In genomic region chr6:121054340-121054739, GRCm38 (mm10) we compare ENCODE assay signal across 15 mouse cellular contexts.
DNase-seq lines count a peak whose midpoint lies in the region; ATAC-seq lines count a peak whose summit lies in the region.
"Had no signal": no experiment of that assay in that cellular context is flagged by ENCODE, and none has a peak within 500 bp of the region (broad histone marks: within the 10 kb centered on the region; RNA-seq: fewer than 3 reads in every experiment).

No protein-coding gene starts in this region.

- no peak overlapping the region for H3K4me3 ChIP-seq in heart, embryonic 10.5 days
- no peak overlapping the region for H3K4me3 ChIP-seq in kidney, embryonic 14.5 days (ENCODE audit: low read length)
- H3K4me3 ChIP-seq: forebrain, embryonic 13.5 days; hindbrain, embryonic 10.5 days; limb, embryonic 10.5 days; liver, embryonic 15.5 days had no signal

- H3K36me3 ChIP-seq in heart, embryonic 10.5 days, result no peaks in the 10 kb centered on the region
- H3K36me3 ChIP-seq in kidney, embryonic 14.5 days (ENCODE audit: control insufficient read depth, insufficient read depth, low read length), result no peaks in the 10 kb centered on the region
- H3K36me3 ChIP-seq: hindbrain, embryonic 10.5 days; limb, embryonic 10.5 days; liver, embryonic 15.5 days had no signal

- no peaks in the 10 kb centered on the region for H3K27me3 ChIP-seq in heart, embryonic 10.5 days (ENCODE audit: insufficient read depth, poor library complexity, severe bottlenecking)
- H3K27me3 ChIP-seq in kidney, embryonic 14.5 days (ENCODE audit: control insufficient read depth, insufficient read depth, low read length), result no peaks in the 10 kb centered on the region
- H3K27me3 ChIP-seq: forebrain, embryonic 13.5 days; liver, embryonic 15.5 days had no signal

- no peaks in the 10 kb centered on the region for H3K9me3 ChIP-seq in heart, embryonic 10.5 days
- H3K9me3 ChIP-seq in kidney, embryonic 14.5 days (ENCODE audit: control insufficient read depth, low read length), result no peaks in the 10 kb centered on the region
- H3K9me3 ChIP-seq: forebrain, embryonic 13.5 days; G1E; hindbrain, embryonic 10.5 days; limb, embryonic 10.5 days; liver, embryonic 15.5 days had no signal

- peaks cover 91% of the 10 kb centered on the region for H3K4me1 ChIP-seq in heart, embryonic 10.5 days
- H3K4me1 ChIP-seq in kidney, embryonic 14.5 days (ENCODE audit: control insufficient read depth, insufficient read depth, low read length), result peaks cover 10% of the 10 kb centered on the region; the same call in 1 of the 2 replicates

- 52% methylated on average over 3 of the region's 3 CpGs for WGBS in heart, embryonic 10.5 days
- 67% methylated on average over 3 of the region's 3 CpGs for WGBS in kidney, embryonic 14.5 days

- H3K9ac ChIP-seq in kidney, embryonic 14.5 days (ENCODE audit: low read depth, low read length), result no peak overlapping the region
- H3K9ac ChIP-seq: forebrain, embryonic 13.5 days; liver, embryonic 15.5 days had no signal

- ATAC-seq in kidney, embryonic 14.5 days (ENCODE audit: low FRiP score, low TSS enrichment), result peak; percentile 36; the same call in 1 of the 2 replicates
- ATAC-seq: forebrain, embryonic 13.5 days; intestine, embryonic 16.5 days had no signal

- no peak overlapping the region for H3K4me2 ChIP-seq in kidney, embryonic 14.5 days (replicated peaks; ENCODE audit: low read depth, low read length)
- H3K4me2 ChIP-seq: forebrain, embryonic 13.5 days; liver, embryonic 15.5 days had no signal

- peak overlapping the region; percentile 69 for H3K27ac ChIP-seq in heart, embryonic 10.5 days
- H3K27ac ChIP-seq in kidney, embryonic 14.5 days (ENCODE audit: low read depth, low read length), result no peak overlapping the region
- H3K27ac ChIP-seq: forebrain, embryonic 13.5 days; hindbrain, embryonic 10.5 days; liver, embryonic 15.5 days had no signal

- no peak for DNase-seq in heart, embryonic 10.5 days (ENCODE audit: low spot score)
- no peak for DNase-seq in heart, adult 9 months (ENCODE audit: low spot score in 2 of 2)
- no peak for DNase-seq in kidney, postnatal 10 days
- peak; percentile 55 for DNase-seq in thymus, postnatal 4 days
- no peak for DNase-seq in thymus, postnatal 25 days
- DNase-seq in spleen, postnatal 4 days (ENCODE audit: low spot score in 2 of 2), result no peak
- DNase-seq: lung, postnatal 14 days; right cerebral cortex, postnatal 4 days had no signal
